Mouse (Mus musculus) forebrain, embryonic 10.5 days (tissue): ENCODE data around the gene Psmd8. TPM values are rescaled to one million over a fixed set of nuclear protein-coding genes. Genes with fewer than 3 reads are reported as not detected.
"Not testable (repeated sequence)": the region's sequence is repeated elsewhere in the genome, so short reads cannot be mapped to it uniquely, and the experiment has no call there.

Source experiments
- DNase-seq: peaks from one replicate; pipeline ENCODE4 v3.0.0-alpha.2; 2017; ENCODE audit warnings: low spot score; ENCODE audit errors: extremely low spot score
- H3K27ac ChIP-seq: fragments of 300-500 bp; sonication (generic); 2 replicates; pipeline ENCODE4 v1.5.1; 2016; ENCODE audit warnings: mild to moderate bottlenecking
- H3K27me3 ChIP-seq: fragments of 300-500 bp; sonication (generic); 2 replicates; pipeline ENCODE4 v1.6.1; 2016; ENCODE audit warnings: mild to moderate bottlenecking; ENCODE audit not compliant: poor library complexity, severe bottlenecking
- H3K36me3 ChIP-seq: fragments of 300-500 bp; sonication (generic); replicated peaks from 2 replicates; pipeline ENCODE4 v1.6.1; 2016; ENCODE audit warnings: mild to moderate bottlenecking, moderate library complexity
- H3K4me1 ChIP-seq: fragments of 300-500 bp; sonication (generic); 2 replicates; pipeline ENCODE4 v1.6.1; 2016
- H3K4me3 ChIP-seq: fragments of 300-500 bp; sonication (generic); 2 replicates; pipeline ENCODE4 v1.5.1; 2016; ENCODE audit warnings: mild to moderate bottlenecking, moderate library complexity
- H3K9me3 ChIP-seq: fragments of 300-500 bp; sonication (generic); 2 replicates; pipeline ENCODE4 v1.6.1; 2016; ENCODE audit warnings: mild to moderate bottlenecking, moderate library complexity
- WGBS: fragments of 180-500 bp; shearing (Covaris S2); methylation state at CpG from one replicate; pipeline ENCODE4 v1.1.7; 2016; 5-methylcytosine and 5-hydroxymethylcytosine counted together
- polyA plus RNA-seq: library from polyadenylated mRNA; unstranded; fragments of >200 nt; fragmentation: Nextera tagmentation; extraction: Ambion mirVana; gene quantifications from 2 replicates; pipeline ENCODE4 v1.2.1, GENCODE M21; 2016

The Psmd8 gene
- 290 and 304 TPM in 2 replicates for polyA plus RNA-seq

DNA sequence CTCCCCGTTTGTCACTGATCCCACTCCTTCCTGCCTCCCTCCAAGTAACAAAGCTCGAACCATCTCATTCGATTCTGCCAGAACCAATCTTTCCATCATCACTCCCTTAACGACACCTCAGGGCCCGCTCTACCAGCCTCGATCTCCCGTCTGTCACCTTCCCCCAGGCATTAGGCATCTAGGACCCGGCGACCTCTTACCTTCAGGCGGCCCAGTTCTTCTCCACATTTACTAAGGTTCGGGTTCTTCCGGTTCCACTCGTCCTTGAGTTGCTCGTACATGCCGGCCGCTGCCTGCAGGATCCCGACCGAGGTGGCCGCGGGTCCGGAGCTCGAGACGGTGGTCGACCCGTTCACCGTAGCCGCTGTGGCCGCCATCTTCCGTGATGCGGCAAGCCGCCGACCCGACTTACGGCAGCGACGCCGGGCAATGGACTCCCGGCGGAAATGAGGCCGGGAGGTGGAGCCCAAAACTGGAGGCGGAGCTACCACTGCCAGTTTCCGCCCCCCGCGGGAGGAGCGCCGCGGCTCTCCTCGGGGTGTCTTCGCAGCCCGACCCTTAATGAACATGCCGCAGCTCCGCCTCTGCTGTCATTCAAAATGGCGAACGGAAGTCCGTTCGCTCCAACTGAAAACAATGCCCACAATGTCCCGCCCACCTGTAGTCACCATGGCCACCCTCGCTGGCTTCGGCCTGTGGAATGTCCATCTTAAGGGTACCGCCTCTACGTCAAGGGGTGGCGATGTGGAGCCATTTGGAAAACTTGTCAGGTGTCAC lies at the start of gene Psmd8:
TSS of gene Psmd8 (minus strand) at position 625 of the 777 bp plus-strand sequence.
- Histone ChIP-seq H3K4me3 (peak within 1 kb of the TSS; percentile 89), H3K9me3 (no peaks in the 10 kb centered on the region), H3K4me1 (peaks cover 15% of the 10 kb centered on the region), H3K27ac (peak within 1 kb of the TSS; percentile 91), H3K36me3 (peaks cover 34% of the 10 kb centered on the region), H3K27me3 (no peaks in the 10 kb centered on the region)
- WGBS: under 1% methylated on average over 62 of the region's 62 CpGs
- peak; percentile 97 for DNase-seq

GRCm38 (mm10) chr7:29228202-29228601 lies 47.7 kb upstream of the Psmd8 start:
- Histone ChIP-seq H3K4me1 (peaks cover 26% of the 10 kb centered on the region), H3K27me3 (peaks cover 47% of the 10 kb centered on the region), H3K27ac (no peak overlapping the region), H3K36me3 (no peaks in the 10 kb centered on the region), H3K4me3 (no peak overlapping the region), H3K9me3 (no peaks in the 10 kb centered on the region)
- WGBS: 82% methylated on average over 4 of the region's 4 CpGs
- DNase-seq: no peak

GRCm38 (mm10) chr7:29225520-29225919 lies 45.0 kb upstream of the Psmd8 start:
- peak overlapping the region; percentile 73 for H3K27ac ChIP-seq
- WGBS: 72% methylated on average over 13 of the region's 13 CpGs

GRCm38 (mm10) chr7:29224756-29225394 lies 44.4 kb upstream of the Psmd8 start:
- peak overlapping the region; percentile 39 for H3K4me3 ChIP-seq
- peak; percentile 45 for DNase-seq

More at GRCm38 (mm10) chr7:29225520-29225919, 45.0 kb upstream of the Psmd8 start:
- H3K27me3 ChIP-seq: peaks cover 20% of the 10 kb centered on the region
- peak overlapping the region; percentile 39; the same call in 1 of the 2 replicates for H3K4me3 ChIP-seq
- DNase-seq: no peak
- no peaks in the 10 kb centered on the region for H3K9me3 ChIP-seq
- H3K36me3 ChIP-seq: no peaks in the 10 kb centered on the region
- peaks cover 15% of the 10 kb centered on the region for H3K4me1 ChIP-seq

GRCm38 (mm10) chr7:29214846-29215245 lies 34.3 kb upstream of the Psmd8 start:
- DNase-seq: no peak
- Histone ChIP-seq H3K27ac (no peak overlapping the region), H3K4me3 (no peak overlapping the region), H3K4me1 (peaks cover 26% of the 10 kb centered on the region), H3K36me3 (no peaks in the 10 kb centered on the region), H3K9me3 (peaks cover 27% of the 10 kb centered on the region), H3K27me3 (peaks cover 24% of the 10 kb centered on the region)
- WGBS: 44% methylated on average over 15 of the region's 15 CpGs

More at GRCm38 (mm10) chr7:29224756-29225394, 44.4 kb upstream of the Psmd8 start:
- WGBS: 9% methylated on average over 16 of the region's 16 CpGs
- Histone ChIP-seq H3K36me3 (no peaks in the 10 kb centered on the region), H3K27ac (peak overlapping the region; percentile 73), H3K4me1 (peaks cover 13% of the 10 kb centered on the region), H3K27me3 (peaks cover 13% of the 10 kb centered on the region), H3K9me3 (peaks cover 5% of the 10 kb centered on the region)

DNA sequence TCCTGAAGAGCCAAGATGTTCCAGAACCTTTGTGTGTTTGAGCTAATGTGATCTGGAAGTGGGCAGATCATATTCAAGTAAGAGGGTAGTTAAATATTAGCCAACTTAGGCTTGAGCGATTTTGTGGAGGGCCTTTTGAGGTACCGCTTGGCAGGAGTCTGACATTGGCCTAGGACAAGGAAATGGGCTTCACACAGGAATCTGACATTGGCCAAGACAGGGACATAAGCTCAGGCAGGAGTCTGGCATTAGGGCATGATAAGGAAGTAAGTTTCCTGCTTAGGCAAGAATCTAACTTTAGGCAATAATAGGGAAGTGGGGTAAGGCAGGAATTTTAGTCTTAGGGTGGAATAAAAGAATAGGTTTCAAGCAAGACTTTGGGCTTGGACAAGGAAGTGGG lies 33.7 kb upstream of the Psmd8 start:
- no peaks in the 10 kb centered on the region for H3K36me3 ChIP-seq
- H3K27me3 ChIP-seq: peaks cover 24% of the 10 kb centered on the region
- peak overlapping the region; percentile 49; the same call in 1 of the 2 replicates for H3K4me3 ChIP-seq
- 68% methylated on average over 2 of the region's 2 CpGs for WGBS
- H3K4me1 ChIP-seq: peaks cover 26% of the 10 kb centered on the region
- H3K9me3 ChIP-seq: peaks cover 21% of the 10 kb centered on the region; the same call in 1 of the 2 replicates
- no peak overlapping the region for H3K27ac ChIP-seq
- no peak for DNase-seq

- peak within 1 kb of the TSS; percentile 49 for H3K4me3 ChIP-seq
- peak within 1 kb of the TSS; percentile 65 for H3K27ac ChIP-seq
- peaks cover 15% of the 10 kb centered on the region; the same call in 1 of the 2 replicates for H3K9me3 ChIP-seq
- 2% methylated on average over 20 of the region's 20 CpGs for WGBS
- peak; percentile 82 for DNase-seq
- H3K4me1 ChIP-seq: peaks cover 26% of the 10 kb centered on the region
- no peaks in the 10 kb centered on the region for H3K36me3 ChIP-seq
- peaks cover 24% of the 10 kb centered on the region for H3K27me3 ChIP-seq
Measured at GRCm38 (mm10) chr7:29213675-29214082, 33.2 kb upstream of the Psmd8 start, which contains the start of gene Catsperg1. Catsperg1 (minus strand) TSS chr7:29214035.

GRCm38 (mm10) chr7:29212775-29213560 lies 32.5 kb upstream of the Psmd8 start:
- DNase-seq, H3K36me3 ChIP-seq, H3K27ac ChIP-seq: not testable (repeated sequence)
- 13% methylated on average over 40 of the region's 40 CpGs for WGBS
- peaks cover 14% of the 10 kb centered on the region; the same call in 1 of the 2 replicates for H3K9me3 ChIP-seq
- H3K4me3 ChIP-seq: peak overlapping the region; percentile 49
- H3K4me1 ChIP-seq: peaks cover 26% of the 10 kb centered on the region
- peaks cover 24% of the 10 kb centered on the region for H3K27me3 ChIP-seq

DNA sequence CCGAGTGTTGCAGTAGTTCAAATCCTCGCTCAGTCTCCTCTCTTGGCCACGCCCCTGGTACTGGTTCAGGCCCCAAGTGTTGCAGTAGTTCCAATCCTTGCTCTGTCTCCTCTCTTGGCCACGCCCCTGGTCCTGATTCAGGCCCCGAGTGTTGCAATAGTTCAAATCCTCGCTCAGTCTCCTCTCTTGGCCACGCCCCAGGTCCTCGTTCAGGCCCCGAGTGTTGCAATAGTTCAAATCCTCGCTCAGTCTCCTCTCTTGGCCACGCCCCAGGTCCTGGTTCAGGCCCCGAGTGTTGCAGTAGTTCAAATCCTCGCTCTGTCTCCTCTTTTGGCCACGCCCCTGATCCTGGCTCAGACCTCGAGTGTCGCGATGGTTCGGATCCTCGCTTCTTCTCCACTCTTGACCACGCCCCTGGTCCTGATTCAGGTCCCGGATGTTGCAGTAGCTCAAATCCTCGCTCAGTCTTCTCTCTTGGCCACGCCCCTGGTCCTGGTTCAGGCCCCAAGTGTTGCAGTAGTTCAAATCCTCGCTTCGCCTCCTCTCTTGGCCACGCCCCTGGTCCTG lies 31.8 kb upstream of the Psmd8 start:
- Histone ChIP-seq H3K27ac (no peak overlapping the region), H3K4me3 (peak overlapping the region; percentile 49), H3K36me3 (no peaks in the 10 kb centered on the region), H3K27me3 (peaks cover 24% of the 10 kb centered on the region), H3K9me3 (peaks cover 12% of the 10 kb centered on the region; the same call in 1 of the 2 replicates), H3K4me1 (peaks cover 26% of the 10 kb centered on the region)
- DNase-seq: peak; percentile 21
- WGBS: 8% methylated on average over 26 of the region's 26 CpGs

GRCm38 (mm10) chr7:29211415-29212198 lies 31.1 kb upstream of the Psmd8 start:
- Histone ChIP-seq H3K27ac (0 out of 2 replicates have a peak overlapping the region, but pooled peaks have one; percentile 40), H3K27me3 (peaks cover 24% of the 10 kb centered on the region), H3K36me3 (no peaks in the 10 kb centered on the region), H3K4me3 (peak overlapping the region; percentile 49), H3K4me1 (peaks cover 26% of the 10 kb centered on the region), H3K9me3 (peaks cover 5% of the 10 kb centered on the region; the same call in 1 of the 2 replicates)
- 5% methylated on average over 34 of the region's 34 CpGs for WGBS
- peak; percentile 72 for DNase-seq

GRCm38 (mm10) chr7:29211013-29211412 lies 30.5 kb upstream of the Psmd8 start:
- WGBS: 33% methylated on average over 14 of the region's 15 CpGs
- not testable (repeated sequence) for H3K9me3 ChIP-seq, H3K36me3 ChIP-seq, DNase-seq
- Histone ChIP-seq H3K4me3 (peak overlapping the region; percentile 49), H3K27me3 (peaks cover 24% of the 10 kb centered on the region), H3K4me1 (peaks cover 26% of the 10 kb centered on the region), H3K27ac (0 out of 2 replicates have a peak overlapping the region, but pooled peaks have one; percentile 40)
